Mouse (Mus musculus) lung, embryonic 14.5 days (tissue): ENCODE measurements around the gene Slc35b2. TPM values are rescaled to one million over a fixed set of nuclear protein-coding genes. Genes with fewer than 3 reads are reported as not detected.

ENCODE experiments used
- ATAC-seq: fragments of 200-750 bp; cut with Nextera tagmentation; 2 replicates; pipeline ENCODE4 v1.8.0; 2017; ENCODE audit warnings: mild to moderate bottlenecking, moderate TSS enrichment, moderate library complexity; ENCODE audit not compliant: insufficient read depth
- DNase-seq: peaks from one replicate; pipeline ENCODE4 v3.0.0-alpha.2; 2015
- H3K27ac ChIP-seq: fragments of 300-500 bp; sonication (generic); 2 replicates; pipeline ENCODE4 v1.5.1; 2014; ENCODE audit warnings: low read depth, mild to moderate bottlenecking, moderate library complexity
- H3K27me3 ChIP-seq: fragments of 300-500 bp; sonication (generic); 2 replicates; pipeline ENCODE4 v1.6.1; 2014; ENCODE audit warnings: low read length, control low read depth; ENCODE audit not compliant: insufficient read depth
- H3K36me3 ChIP-seq: fragments of 300-500 bp; sonication (generic); 2 replicates; pipeline ENCODE4 v1.6.1; 2014; ENCODE audit warnings: control low read depth; ENCODE audit not compliant: insufficient read depth
- H3K4me1 ChIP-seq: fragments of 300-500 bp; sonication (generic); 2 replicates; pipeline ENCODE4 v1.6.1; 2014; ENCODE audit warnings: antibody characterized with exemption, control low read depth; ENCODE audit not compliant: insufficient read depth
- H3K4me2 ChIP-seq: fragments of 300-500 bp; sonication (generic); 2 replicates; pipeline ENCODE4 v1.6.1; 2014; ENCODE audit warnings: mild to moderate bottlenecking
- H3K4me3 ChIP-seq: fragments of 300-500 bp; sonication (generic); 2 replicates; pipeline ENCODE4 v1.5.1; 2014; ENCODE audit warnings: low read depth, low read length
- H3K9ac ChIP-seq: fragments of 300-500 bp; sonication (generic); 2 replicates; pipeline ENCODE4 v1.6.1; 2014
- H3K9me3 ChIP-seq: fragments of 300-500 bp; sonication (generic); 2 replicates; pipeline ENCODE4 v1.6.1; 2016; ENCODE audit warnings: low read depth, low read length, control low read depth
- CTCF ChIP-seq: IDR thresholded peaks from 2 replicates; pipeline ENCODE4 v1.5.1; 2016; ENCODE audit warnings: antibody characterized with exemption, low read depth
- WGBS: fragments of 180-500 bp; shearing (Covaris S2); extraction: QIAGEN DNeasy Blood & Tissue Kit; methylation state at CpG from one replicate; pipeline ENCODE4 v1.1.7; 2014; 5-methylcytosine and 5-hydroxymethylcytosine counted together
- polyA plus RNA-seq: library from polyadenylated mRNA; unstranded; fragments of >200 nt; fragmentation: Nextera tagmentation; extraction: Ambion mirVana; gene quantifications from 2 replicates; pipeline ENCODE4 v1.2.1, GENCODE M21; 2014

Gene Slc35b2
- polyA plus RNA-seq: 130 and 137 TPM in 2 replicates

DNA sequence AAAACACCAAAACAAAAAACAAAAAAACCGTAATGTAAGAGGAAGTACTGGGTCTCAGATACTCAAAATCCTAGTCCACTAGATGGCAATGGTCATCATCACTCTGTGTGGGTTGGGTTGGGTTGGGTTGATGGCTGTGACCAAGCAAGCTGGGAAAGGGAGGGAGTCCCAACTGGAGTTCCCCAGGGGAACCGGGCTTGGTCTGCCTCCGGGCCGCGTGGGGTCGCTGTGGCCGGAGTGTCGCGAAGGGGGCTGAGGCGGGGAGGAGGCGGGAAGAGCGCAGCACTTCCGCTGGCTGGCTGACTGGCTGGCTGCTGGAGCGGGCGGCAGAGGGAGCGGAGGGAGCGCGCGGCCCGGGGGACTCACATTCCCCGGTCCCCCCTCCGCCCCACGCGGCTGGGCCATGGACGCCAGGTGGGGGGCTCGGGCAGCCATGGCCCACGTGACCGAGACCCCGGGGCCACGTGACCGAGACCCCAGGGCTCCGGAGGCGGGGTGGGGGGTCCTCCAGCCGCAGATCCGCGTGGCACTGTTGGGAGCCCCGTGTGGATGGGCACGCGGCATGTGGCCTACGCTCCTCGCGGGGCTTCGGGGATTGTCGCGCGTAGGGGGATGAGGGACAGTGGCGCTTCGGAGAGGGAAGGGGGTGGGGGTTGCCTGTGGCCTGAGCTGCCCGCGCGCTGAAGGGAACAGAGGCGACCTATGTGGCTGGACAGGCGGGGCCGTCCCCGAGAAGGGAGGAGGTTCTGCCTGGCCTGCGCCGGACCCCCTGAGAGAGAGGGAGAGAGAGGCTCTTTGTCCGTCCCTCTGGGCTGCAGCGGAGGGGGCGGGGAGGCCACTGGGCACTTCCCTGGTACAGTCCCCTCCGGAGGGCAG, at the start of gene Slc35b2:
Gene Slc35b2, plus strand, starts transcription at position 220 of the 876 bp plus-strand sequence.
- Histone ChIP-seq H3K4me1 (peaks cover 7% of the 10 kb centered on the region), H3K36me3 (peaks cover 41% of the 10 kb centered on the region), H3K27ac (peak within 1 kb of the TSS; percentile 72), H3K4me2 (peak within 1 kb of the TSS; percentile 98), H3K9me3 (no peaks in the 10 kb centered on the region), H3K9ac (peak within 1 kb of the TSS; percentile 91), H3K4me3 (peak within 1 kb of the TSS; percentile 74), H3K27me3 (no peaks in the 10 kb centered on the region)
- ATAC-seq (peak; percentile 83), DNase-seq (peak; percentile 95)
- TF ChIP-seq CTCF: peak; percentile 92
- WGBS: under 1% methylated on average over 51 of the region's 61 CpGs

DNA sequence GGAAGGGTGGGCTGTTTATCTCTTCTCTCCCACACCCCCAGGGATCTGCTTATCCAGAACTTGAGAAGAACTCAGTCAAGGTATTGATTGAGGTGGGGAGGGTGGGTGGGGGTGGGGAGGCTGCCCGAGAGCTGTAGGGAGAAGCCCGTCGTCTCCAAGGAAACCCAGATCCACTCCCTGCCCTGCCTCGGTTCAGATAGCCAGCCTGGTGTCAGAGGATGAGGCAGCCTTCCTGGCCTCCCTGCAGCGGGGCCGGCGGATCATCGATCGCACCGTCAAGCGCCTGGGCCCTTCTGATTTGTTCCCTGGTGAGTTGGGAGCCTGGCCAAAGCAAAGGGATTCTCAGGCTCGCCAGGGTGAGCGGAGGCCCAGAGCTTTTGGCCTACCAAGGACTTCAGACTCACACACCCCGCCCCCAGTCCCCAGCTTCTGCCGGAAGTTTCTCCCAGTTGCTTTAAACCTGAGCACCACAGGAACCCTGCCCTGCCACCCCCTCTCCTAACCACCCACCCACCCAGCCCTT, 48.4 kb upstream of the Slc35b2 start:
- ATAC-seq (no peak), DNase-seq (no peak)
- no peaks in the 10 kb centered on the region for H3K4me1 ChIP-seq
- 48% methylated on average over 15 of the region's 15 CpGs for WGBS
- H3K27ac ChIP-seq: no peak overlapping the region
- no peak for TF ChIP-seq CTCF
- H3K27me3 ChIP-seq: no peaks in the 10 kb centered on the region
- H3K4me3 ChIP-seq: no peak overlapping the region
- H3K9me3 ChIP-seq: no peaks in the 10 kb centered on the region
- H3K4me2 ChIP-seq: no peak overlapping the region
- peaks cover 35% of the 10 kb centered on the region; the same call in 1 of the 2 replicates for H3K36me3 ChIP-seq
- H3K9ac ChIP-seq: no peak overlapping the region

DNA sequence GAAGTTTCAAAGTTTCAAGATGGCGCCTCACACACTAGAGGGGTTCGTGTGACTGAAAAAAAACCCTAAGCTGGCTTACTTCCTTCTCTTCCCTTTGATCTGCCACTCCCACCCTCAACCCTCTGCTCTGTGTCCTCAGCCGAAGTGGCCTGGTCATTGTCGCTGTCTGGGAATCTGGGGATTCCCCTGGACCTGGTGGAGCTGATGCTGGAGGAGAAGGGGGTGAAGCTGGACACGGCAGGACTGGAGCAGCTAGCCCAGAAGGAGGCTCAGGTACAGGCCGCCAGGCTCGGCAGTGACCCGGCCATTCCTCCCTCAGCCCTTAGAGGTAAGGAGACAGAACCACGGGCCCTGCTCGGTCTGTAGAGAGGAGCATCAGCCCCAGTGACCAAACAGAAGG, 47.9 kb upstream of the Slc35b2 start:
- H3K9ac ChIP-seq: no peak overlapping the region
- DNase-seq (no peak), ATAC-seq (no peak)
- H3K4me1 ChIP-seq: no peaks in the 10 kb centered on the region
- H3K4me3 ChIP-seq: no peak overlapping the region
- no peak overlapping the region for H3K27ac ChIP-seq
- 76% methylated on average over 10 of the region's 10 CpGs for WGBS
- H3K4me2 ChIP-seq: no peak overlapping the region
- no peaks in the 10 kb centered on the region for H3K27me3 ChIP-seq
- H3K36me3 ChIP-seq: peaks cover 33% of the 10 kb centered on the region; the same call in 1 of the 2 replicates
- no peak for TF ChIP-seq CTCF
- no peaks in the 10 kb centered on the region for H3K9me3 ChIP-seq

DNA sequence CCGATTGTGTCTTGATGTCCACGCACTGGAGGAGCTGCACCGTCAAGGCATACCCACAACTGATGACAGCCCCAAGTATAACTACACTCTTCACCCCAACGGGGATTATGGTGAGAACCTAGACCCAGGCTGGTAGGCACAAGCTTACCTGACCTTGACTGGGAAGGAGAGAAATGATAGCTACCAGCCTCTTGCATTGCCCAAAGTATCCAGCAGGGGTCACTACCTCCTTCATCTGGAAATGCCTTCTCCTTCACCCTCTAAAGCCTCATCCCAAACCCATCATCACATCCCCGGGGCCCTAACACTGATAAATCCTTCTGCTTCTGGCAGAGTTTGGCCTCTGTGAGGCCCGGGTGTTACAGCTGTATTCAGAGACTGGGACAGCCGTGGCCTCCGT, 47.2 kb upstream of the Slc35b2 start:
- Histone ChIP-seq H3K4me1 (no peaks in the 10 kb centered on the region), H3K27me3 (no peaks in the 10 kb centered on the region), H3K27ac (no peak overlapping the region), H3K9ac (no peak overlapping the region), H3K9me3 (no peaks in the 10 kb centered on the region), H3K36me3 (0 out of 2 replicates have a peak, but pooled peaks cover 29% of the 10 kb centered on the region), H3K4me2 (no peak overlapping the region), H3K4me3 (no peak overlapping the region)
- peak; percentile 87 for DNase-seq
- TF ChIP-seq CTCF: peak; percentile 92
- ATAC-seq: peak; percentile 50; the same call in 1 of the 2 replicates
- WGBS: 44% methylated on average over 8 of the region's 8 CpGs

DNA sequence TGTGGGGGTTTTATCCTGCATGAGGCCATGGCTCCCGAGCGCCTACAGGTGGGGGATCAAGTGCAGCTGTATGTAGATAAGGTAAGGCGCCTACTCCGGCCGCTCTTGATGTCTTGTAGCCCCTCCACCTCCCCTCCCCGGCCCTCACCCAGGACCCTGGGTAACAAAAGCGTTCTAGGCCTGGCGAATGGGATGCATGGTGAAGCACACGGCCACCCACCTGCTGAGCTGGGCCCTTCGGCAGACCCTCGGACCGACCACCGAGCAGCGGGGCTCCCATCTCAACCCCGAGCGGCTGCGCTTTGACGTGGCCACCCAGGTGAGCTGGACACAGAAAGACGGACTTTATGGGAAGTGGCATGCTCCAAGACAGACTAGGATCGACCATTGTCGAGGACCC, 46.5 kb upstream of the Slc35b2 start:
- Histone ChIP-seq H3K4me1 (no peaks in the 10 kb centered on the region), H3K4me3 (no peak overlapping the region), H3K4me2 (no peak overlapping the region), H3K36me3 (0 out of 2 replicates have a peak, but pooled peaks cover 28% of the 10 kb centered on the region), H3K27me3 (no peaks in the 10 kb centered on the region), H3K9me3 (no peaks in the 10 kb centered on the region), H3K27ac (no peak overlapping the region), H3K9ac (no peak overlapping the region)
- TF ChIP-seq CTCF: no peak
- no peak for DNase-seq
- ATAC-seq: no peak; the same call in 1 of the 2 replicates
- 91% methylated on average over 21 of the region's 21 CpGs for WGBS

DNA sequence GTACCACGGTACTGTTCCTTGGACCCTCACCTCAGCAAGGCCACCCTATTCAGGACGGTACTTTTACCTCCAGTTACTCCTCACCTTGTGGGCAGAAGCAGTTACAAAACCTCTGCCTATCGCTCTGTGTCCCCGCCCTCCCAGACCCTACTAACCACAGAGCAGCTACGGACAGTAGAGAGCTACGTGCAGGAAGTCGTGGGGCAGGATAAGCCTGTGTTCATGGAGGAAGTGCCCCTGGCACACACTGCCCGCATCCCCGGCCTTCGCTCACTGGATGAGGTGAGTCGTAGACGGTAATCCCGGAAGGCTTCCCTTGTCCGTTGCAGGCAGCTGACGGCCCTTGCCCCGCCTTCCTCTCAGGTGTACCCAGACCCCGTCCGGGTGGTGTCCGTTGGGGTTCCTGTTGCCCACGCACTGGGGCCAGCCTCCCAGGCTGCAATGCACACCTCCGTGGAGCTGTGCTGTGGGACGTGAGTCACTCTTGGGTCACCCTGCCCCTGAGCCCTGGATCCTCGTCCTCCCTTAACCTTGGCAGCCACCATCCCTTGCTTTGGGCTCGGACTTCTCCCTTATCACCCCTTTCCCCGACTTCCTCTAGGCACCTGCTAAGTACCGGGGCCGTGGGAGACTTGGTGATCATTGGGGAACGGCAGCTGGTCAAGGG, 46.0 kb upstream of the Slc35b2 start:
- DNase-seq (no peak), ATAC-seq (no peak)
- TF ChIP-seq CTCF: no peak
- 90% methylated on average over 28 of the region's 28 CpGs for WGBS
- no peaks in the 10 kb centered on the region for H3K27me3 ChIP-seq
- 0 out of 2 replicates have a peak, but pooled peaks cover 28% of the 10 kb centered on the region for H3K36me3 ChIP-seq
- H3K4me1 ChIP-seq: no peaks in the 10 kb centered on the region
- H3K9ac ChIP-seq: no peak overlapping the region
- H3K27ac ChIP-seq: no peak overlapping the region
- H3K4me2 ChIP-seq: no peak overlapping the region
- H3K4me3 ChIP-seq: no peak overlapping the region
- no peaks in the 10 kb centered on the region for H3K9me3 ChIP-seq
